Mouse (Mus musculus): ENCODE measurements at regions not wholly inside any gene's neighbourhood (a gene's known extent, or its start where the extent isn't known, plus 50 kb on each side); places are given as distances from the start of the nearest gene placed in this dataset.

DNA sequence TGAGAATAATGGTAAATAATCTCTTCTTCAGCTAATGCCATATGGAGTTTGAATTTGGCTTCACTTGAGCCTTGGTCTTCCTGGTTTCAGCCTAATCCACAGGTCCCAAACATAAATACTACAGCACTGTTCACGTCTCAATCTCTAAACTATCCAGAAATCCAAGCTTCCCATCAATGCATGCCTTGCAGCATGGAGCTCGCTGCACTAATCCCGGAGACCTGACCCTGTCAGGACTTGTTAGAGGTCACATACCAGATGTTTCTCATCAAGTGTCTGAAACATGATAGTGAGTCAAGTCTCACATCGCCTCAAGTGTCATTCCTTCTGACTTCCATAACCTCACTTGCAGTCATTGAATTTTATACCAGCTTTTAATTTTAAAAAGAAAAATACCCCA is 1082.9 kb upstream of the Cited2 start:
- Histone ChIP-seq H3K36me3 (ENCODE audit: control insufficient read depth, insufficient read depth, low read length, poor library complexity, severe bottlenecking) (no peaks in the 10 kb centered on the region), H3K9ac (ENCODE audit: low read depth, poor library complexity, severe bottlenecking) (no peak overlapping the region), H3K9me3 (replicated peaks; ENCODE audit: control insufficient read depth, insufficient read depth, low read length, poor library complexity, severe bottlenecking) (no peaks in the 10 kb centered on the region), H3K4me1 (ENCODE audit: control insufficient read depth, insufficient read depth, low read length) (no peaks in the 10 kb centered on the region), H3K4me3 (ENCODE audit: low read depth, low read length) (no peak overlapping the region), H3K27me3 (ENCODE audit: control insufficient read depth, insufficient read depth, low read length, poor library complexity, severe bottlenecking) (no peaks in the 10 kb centered on the region), H3K27ac (ENCODE audit: insufficient read depth, low read length) (no peak overlapping the region)
- TF ChIP-seq EP300 (IDR thresholded peaks at IDR 0.05; ENCODE audit: insufficient read depth, low read depth, low read length) (no peak), CTCF (IDR thresholded peaks at IDR 0.05; ENCODE audit: low read depth, low read length) (no peak), POLR2A (IDR thresholded peaks at IDR 0.05; ENCODE audit: insufficient read depth, low read length) (no peak)

GRCm38 (mm10) chr10:16650120-16650519 is 1072.9 kb upstream of the Cited2 start:
- Histone ChIP-seq H3K9me3 (replicated peaks; ENCODE audit: control insufficient read depth, insufficient read depth, low read length, poor library complexity, severe bottlenecking) (no peaks in the 10 kb centered on the region), H3K27ac (ENCODE audit: insufficient read depth, low read length) (no peak overlapping the region), H3K4me3 (ENCODE audit: low read depth, low read length) (no peak overlapping the region), H3K27me3 (ENCODE audit: control insufficient read depth, insufficient read depth, low read length, poor library complexity, severe bottlenecking) (no peaks in the 10 kb centered on the region), H3K36me3 (ENCODE audit: control insufficient read depth, insufficient read depth, low read length, poor library complexity, severe bottlenecking) (no peaks in the 10 kb centered on the region), H3K9ac (ENCODE audit: low read depth, poor library complexity, severe bottlenecking) (no peak overlapping the region), H3K4me1 (ENCODE audit: control insufficient read depth, insufficient read depth, low read length) (no peaks in the 10 kb centered on the region)
- TF ChIP-seq EP300 (IDR thresholded peaks at IDR 0.05; ENCODE audit: insufficient read depth, low read depth, low read length) = no peak
- TF ChIP-seq POLR2A (IDR thresholded peaks at IDR 0.05; ENCODE audit: insufficient read depth, low read length) = no peak
- TF ChIP-seq CTCF (IDR thresholded peaks at IDR 0.05; ENCODE audit: low read depth, low read length) = no peak

GRCm38 (mm10) chr10:16652450-16652849 is 1070.6 kb upstream of the Cited2 start:
- Histone ChIP-seq H3K27ac (ENCODE audit: insufficient read depth, low read length) (no peak overlapping the region), H3K36me3 (ENCODE audit: control insufficient read depth, insufficient read depth, low read length, poor library complexity, severe bottlenecking) (no peaks in the 10 kb centered on the region), H3K9ac (ENCODE audit: low read depth, poor library complexity, severe bottlenecking) (no peak overlapping the region), H3K4me3 (ENCODE audit: low read depth, low read length) (no peak overlapping the region), H3K27me3 (ENCODE audit: control insufficient read depth, insufficient read depth, low read length, poor library complexity, severe bottlenecking) (no peaks in the 10 kb centered on the region), H3K4me1 (ENCODE audit: control insufficient read depth, insufficient read depth, low read length) (no peaks in the 10 kb centered on the region), H3K9me3 (replicated peaks; ENCODE audit: control insufficient read depth, insufficient read depth, low read length, poor library complexity, severe bottlenecking) (no peaks in the 10 kb centered on the region)
- TF ChIP-seq POLR2A (IDR thresholded peaks at IDR 0.05; ENCODE audit: insufficient read depth, low read length) = no peak
- no peak for TF ChIP-seq CTCF (IDR thresholded peaks at IDR 0.05; ENCODE audit: low read depth, low read length)
- TF ChIP-seq EP300 (IDR thresholded peaks at IDR 0.05; ENCODE audit: insufficient read depth, low read depth, low read length) = no peak

DNA sequence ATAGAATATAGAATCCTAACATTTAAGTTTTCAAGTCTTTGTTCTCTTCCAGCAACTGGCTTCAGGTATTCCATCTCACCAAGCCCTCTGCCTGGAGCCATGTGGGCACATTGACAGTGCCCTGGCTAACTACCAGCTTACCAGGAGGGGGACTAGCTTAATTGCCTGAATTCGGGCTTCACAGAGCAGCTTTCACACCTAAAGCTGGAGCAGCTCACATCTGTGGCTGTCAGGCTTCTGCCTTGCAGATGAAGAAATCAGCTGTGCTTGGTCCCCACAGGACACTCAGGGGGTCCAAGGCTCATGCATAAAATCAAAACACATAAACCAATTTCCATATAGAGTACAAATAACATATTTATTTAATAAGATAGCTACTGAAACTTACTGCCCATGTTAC is 1058.5 kb upstream of the Cited2 start:
- H3K27me3 ChIP-seq (ENCODE audit: control insufficient read depth, insufficient read depth, low read length, poor library complexity, severe bottlenecking) = no peaks in the 10 kb centered on the region
- H3K36me3 ChIP-seq (ENCODE audit: control insufficient read depth, insufficient read depth, low read length, poor library complexity, severe bottlenecking) = no peaks in the 10 kb centered on the region
- H3K9ac ChIP-seq (ENCODE audit: low read depth, poor library complexity, severe bottlenecking) = no peak overlapping the region
- H3K9me3 ChIP-seq (replicated peaks; ENCODE audit: control insufficient read depth, insufficient read depth, low read length, poor library complexity, severe bottlenecking) = no peaks in the 10 kb centered on the region
- no peaks in the 10 kb centered on the region for H3K4me1 ChIP-seq (ENCODE audit: control insufficient read depth, insufficient read depth, low read length)
- no peak overlapping the region for H3K27ac ChIP-seq (ENCODE audit: insufficient read depth, low read length)
- TF ChIP-seq EP300 (IDR thresholded peaks at IDR 0.05; ENCODE audit: insufficient read depth, low read depth, low read length) (no peak), CTCF (IDR thresholded peaks at IDR 0.05; ENCODE audit: low read depth, low read length) (no peak), POLR2A (IDR thresholded peaks at IDR 0.05; ENCODE audit: insufficient read depth, low read length) (no peak)
- no peak overlapping the region for H3K4me3 ChIP-seq (ENCODE audit: low read depth, low read length)

DNA sequence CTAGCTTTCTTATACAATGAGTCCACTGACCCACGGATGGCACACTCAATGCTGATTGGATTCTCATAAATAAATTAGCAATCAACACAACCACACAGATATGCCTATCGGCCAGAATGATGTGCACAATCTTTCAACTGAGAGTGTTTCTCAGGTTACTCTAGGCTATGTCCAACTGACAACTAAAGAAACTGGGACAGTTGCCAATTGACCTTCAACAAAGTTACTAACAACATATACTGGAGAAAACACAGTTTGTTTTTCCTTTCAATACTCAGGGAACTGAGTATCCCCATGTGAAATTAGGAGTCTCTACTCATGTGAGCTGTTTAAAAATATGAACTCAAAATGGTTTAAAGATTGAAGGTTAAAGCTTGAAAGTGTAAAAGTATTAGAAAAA is 1052.7 kb upstream of the Cited2 start:
- no peak overlapping the region for H3K9ac ChIP-seq (ENCODE audit: low read depth, poor library complexity, severe bottlenecking)
- H3K27ac ChIP-seq (ENCODE audit: insufficient read depth, low read length) = no peak overlapping the region
- H3K9me3 ChIP-seq (replicated peaks; ENCODE audit: control insufficient read depth, insufficient read depth, low read length, poor library complexity, severe bottlenecking) = no peaks in the 10 kb centered on the region
- H3K36me3 ChIP-seq (ENCODE audit: control insufficient read depth, insufficient read depth, low read length, poor library complexity, severe bottlenecking) = no peaks in the 10 kb centered on the region
- H3K27me3 ChIP-seq (ENCODE audit: control insufficient read depth, insufficient read depth, low read length, poor library complexity, severe bottlenecking) = no peaks in the 10 kb centered on the region
- no peak for TF ChIP-seq EP300 (IDR thresholded peaks at IDR 0.05; ENCODE audit: insufficient read depth, low read depth, low read length)
- TF ChIP-seq CTCF (IDR thresholded peaks at IDR 0.05; ENCODE audit: low read depth, low read length) = no peak
- TF ChIP-seq POLR2A (IDR thresholded peaks at IDR 0.05; ENCODE audit: insufficient read depth, low read length) = no peak
- no peaks in the 10 kb centered on the region for H3K4me1 ChIP-seq (ENCODE audit: control insufficient read depth, insufficient read depth, low read length)
- H3K4me3 ChIP-seq (ENCODE audit: low read depth, low read length) = no peak overlapping the region

DNA sequence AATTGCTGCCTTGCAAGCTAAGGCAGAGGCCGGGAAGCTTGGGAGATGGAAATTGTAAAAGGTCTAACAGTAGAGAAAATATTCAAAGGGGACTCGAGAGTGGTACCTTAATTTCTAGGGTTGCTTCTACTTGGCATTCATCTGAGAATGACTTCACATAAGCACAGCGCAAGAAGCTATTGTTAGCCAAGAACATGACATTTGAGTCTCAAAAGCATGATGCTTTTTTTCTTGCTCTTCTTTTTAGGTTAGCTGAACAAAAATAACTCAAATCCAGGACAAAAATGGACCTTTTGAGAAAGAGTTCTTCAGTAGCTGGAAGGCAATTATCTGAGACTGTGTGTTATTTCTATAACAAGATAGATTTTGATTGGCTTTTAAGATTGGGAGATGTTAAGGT is 1042.0 kb upstream of the Cited2 start:
- Histone ChIP-seq H3K9ac (ENCODE audit: low read depth, poor library complexity, severe bottlenecking) (no peak overlapping the region), H3K27me3 (ENCODE audit: control insufficient read depth, insufficient read depth, low read length, poor library complexity, severe bottlenecking) (no peaks in the 10 kb centered on the region), H3K9me3 (replicated peaks; ENCODE audit: control insufficient read depth, insufficient read depth, low read length, poor library complexity, severe bottlenecking) (no peaks in the 10 kb centered on the region), H3K27ac (ENCODE audit: insufficient read depth, low read length) (no peak overlapping the region), H3K36me3 (ENCODE audit: control insufficient read depth, insufficient read depth, low read length, poor library complexity, severe bottlenecking) (no peaks in the 10 kb centered on the region), H3K4me3 (ENCODE audit: low read depth, low read length) (no peak overlapping the region), H3K4me1 (ENCODE audit: control insufficient read depth, insufficient read depth, low read length) (no peaks in the 10 kb centered on the region)
- TF ChIP-seq EP300 (IDR thresholded peaks at IDR 0.05; ENCODE audit: insufficient read depth, low read depth, low read length) = no peak
- TF ChIP-seq POLR2A (IDR thresholded peaks at IDR 0.05; ENCODE audit: insufficient read depth, low read length) = no peak
- no peak for TF ChIP-seq CTCF (IDR thresholded peaks at IDR 0.05; ENCODE audit: low read depth, low read length)

Data from ES-Bruce4 (cell line).